Mouse (Mus musculus): Measurements from ENCODE around the gene Zfp853.

- TF ChIP-seq CTCF (IDR thresholded peaks at IDR 0.05) (no peak), POLR2A (IDR thresholded peaks at IDR 0.05; ENCODE audit: insufficient read depth, low read depth, low read length) (no peak)
These were observed 24.4 kb downstream of the Zfp853 start for GRCm38 (mm10) chr5:143268985-143269362.
